Mouse (Mus musculus) ovary, adult 10 weeks (tissue): Measurements from ENCODE around the gene Taf4. TPM values are rescaled to one million over a fixed set of nuclear protein-coding genes. Genes with fewer than 3 reads are reported as not detected.

ENCODE experiments used
- polyA plus RNA-seq: library from polyadenylated mRNA; stranded (reverse); fragments of 350-450 nt; fragmentation: Illumina TruSeq; extraction: RNeasy Lipid Tissue Mini Kit (QIAGEN cat#74804); gene quantifications from one replicate; pipeline ENCODE4 v1.2.3, GENCODE M21; 2014

Taf4 gene
- 15.3 TPM for polyA plus RNA-seq

DNA sequence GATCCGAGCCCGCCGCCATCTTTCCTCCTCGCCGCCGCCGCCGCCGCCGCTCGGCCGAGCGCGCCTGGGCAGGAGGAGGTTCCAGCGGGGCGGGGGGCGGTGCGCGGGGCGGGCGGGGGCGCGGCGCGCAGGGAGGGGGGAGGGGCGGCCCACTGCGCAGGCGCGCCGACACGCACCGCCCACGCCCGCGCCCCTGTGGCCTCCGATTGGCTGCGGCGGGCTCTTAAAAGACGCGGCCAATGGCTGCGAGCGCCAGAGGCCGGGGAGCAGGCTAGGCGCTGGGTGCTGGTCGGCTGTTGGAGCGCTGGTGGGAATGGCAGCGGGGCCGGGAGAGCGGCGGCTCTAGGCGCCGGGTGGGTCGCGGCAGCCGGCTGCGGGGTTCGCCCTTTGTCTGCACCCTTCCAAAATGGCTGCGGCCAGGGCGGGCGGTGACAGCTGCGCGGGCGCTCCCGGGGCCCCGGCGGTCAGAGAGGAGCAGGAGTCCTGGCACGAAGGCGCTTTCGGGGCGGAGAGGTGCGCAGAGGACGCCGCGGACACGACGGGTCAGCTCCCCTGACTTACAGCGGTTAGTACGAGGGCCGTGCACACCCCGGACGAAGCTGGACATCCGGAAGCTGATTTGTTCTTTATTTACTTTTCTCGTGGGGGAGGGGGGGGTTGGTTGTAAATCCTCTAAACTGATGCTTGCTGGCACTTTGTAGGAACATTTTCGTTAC is at the start of gene Taf4:
TSS of gene Taf4 (minus strand) at position 19 of the 716 bp plus-strand sequence.

DNA sequence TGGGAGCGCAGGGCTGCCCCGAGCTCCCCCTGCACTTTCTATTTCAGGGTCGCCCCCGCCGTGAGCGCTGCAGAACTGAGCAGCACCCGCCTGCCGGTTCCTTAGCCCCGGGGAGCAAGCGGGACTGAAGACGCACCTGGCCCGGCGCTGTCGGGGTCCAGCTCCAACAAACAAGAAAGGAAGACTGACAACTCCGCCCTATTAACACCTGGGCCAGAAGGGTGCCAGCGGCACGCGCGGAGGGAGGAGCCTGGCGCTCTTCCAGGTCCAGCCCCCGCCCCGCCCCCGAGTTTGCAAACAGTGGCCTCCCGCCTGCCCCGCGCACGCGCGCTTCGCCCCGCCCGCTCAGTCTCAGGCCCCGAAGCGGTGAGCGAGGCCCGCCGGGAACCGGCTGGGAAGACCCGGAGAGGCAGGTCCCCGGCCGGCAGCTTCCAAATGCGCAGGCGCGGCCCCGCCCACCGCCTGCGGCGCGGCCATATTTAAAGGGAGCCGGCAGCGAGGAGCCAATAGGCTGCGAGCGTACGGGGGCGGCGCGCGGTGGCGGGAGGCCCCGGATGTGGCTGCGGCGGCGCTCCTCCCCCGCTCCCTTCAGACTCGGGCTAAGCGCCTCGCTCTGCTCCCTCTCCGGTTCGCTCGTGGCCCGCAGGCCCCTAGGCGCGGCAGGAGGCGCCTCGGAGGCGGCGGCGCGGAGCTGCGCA is 48.1 kb upstream of the Taf4 start, which contains the start of gene Lsm14b:
TSS of gene Lsm14b (plus strand) at position 587 of the 698 bp plus-strand sequence.

Other genes starting within 250 kb of the Taf4 start
- gene Lsm14b, start 48.3 kb upstream of the Taf4 start, polyA plus RNA-seq, result 112 TPM
- 49.5 TPM for gene Psma7, start 65.8 kb upstream of the Taf4 start, polyA plus RNA-seq
- gene Ss18l1, start 65.9 kb upstream of the Taf4 start, polyA plus RNA-seq, result 11.1 TPM
- 0.51 TPM for gene Mtg2, start 93.9 kb upstream of the Taf4 start, polyA plus RNA-seq
- not detected for gene Hrh3, start 127.8 kb upstream of the Taf4 start, polyA plus RNA-seq
- gene Osbpl2, start 142.7 kb upstream of the Taf4 start, polyA plus RNA-seq, result 56.6 TPM
- 11.2 TPM for gene Adrm1, start 194.8 kb upstream of the Taf4 start, polyA plus RNA-seq
- gene Lama5, start 249.2 kb upstream of the Taf4 start, polyA plus RNA-seq, result 3.3 TPM